Mouse (Mus musculus) activated CD4-positive, CD25-positive, alpha-beta regulatory T cell, adult 4 months (primary cell): ENCODE measurements around the gene Impdh2. TPM values are rescaled to one million over a fixed set of nuclear protein-coding genes. Genes with fewer than 3 reads are reported as not detected.

Experiments used
- ATAC-seq: one replicate; pipeline ENCODE4 v1.8.0; 2017
- polyA plus RNA-seq, 2 experiments: library from polyadenylated mRNA; unstranded; fragments of 100-300 nt; shearing (Covaris generic); gene quantifications; one replicate each; pipeline ENCODE4 v1.2.1; 2017

The Impdh2 gene
- polyA plus RNA-seq, 2 experiments from 2014 or later: 126 to 172 TPM

DNA sequence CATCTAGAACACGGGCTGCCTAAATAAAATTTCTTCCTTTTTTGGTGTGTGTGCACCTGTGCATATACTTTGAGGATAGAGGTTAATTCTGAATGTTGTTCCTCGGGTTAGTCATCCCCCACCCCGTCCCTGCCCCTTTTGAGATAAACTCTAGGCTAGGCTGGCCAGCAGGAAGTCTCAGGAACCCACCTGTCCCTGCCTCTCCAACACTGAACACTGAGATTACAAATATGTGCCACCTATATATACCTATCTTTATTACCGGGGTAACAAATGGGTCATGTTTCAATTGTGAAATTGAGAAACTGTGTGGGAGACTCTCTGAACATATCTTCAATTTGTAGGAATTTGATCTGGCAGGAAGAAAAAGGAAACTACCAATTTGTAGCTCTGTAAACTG lies 48.8 kb downstream of the Impdh2 start:
- no peak for ATAC-seq

GRCm38 (mm10) chr9:108611488-108611887 lies 51.4 kb downstream of the Impdh2 start:
- ATAC-seq: no peak

Other genes with a start within 250 kb of the Impdh2 start
- gene Gpx1, start 221.4 kb upstream of the Impdh2 start, polyA plus RNA-seq: 100 to 1,000 TPM; 573 to 811 TPM
- 100 to 1,000 TPM in 1 of 2 experiments, 10 to 100 TPM in 1; 98.8 to 127 TPM for gene Usp4, start 212.4 kb upstream of the Impdh2 start, polyA plus RNA-seq
- gene 1700102P08Rik, start 167.5 kb upstream of the Impdh2 start, polyA plus RNA-seq: under 1 TPM; 0.57 to 0.61 TPM
- gene Ccdc36, start 131.8 kb upstream of the Impdh2 start, polyA plus RNA-seq: not detected
- gene BC048562, start 123.8 kb upstream of the Impdh2 start, polyA plus RNA-seq: not detected
- gene Ccdc71, start 99.8 kb upstream of the Impdh2 start, polyA plus RNA-seq: 10 to 100 TPM; 22.5 to 31.5 TPM
- gene Klhdc8b, start 98.7 kb upstream of the Impdh2 start, polyA plus RNA-seq: 1 to 10 TPM; 1.6 to 2.1 TPM
- under 1 TPM; 0.15 to 0.25 TPM for gene Lamb2, start 80.5 kb upstream of the Impdh2 start, polyA plus RNA-seq
- 10 to 100 TPM; 14.6 to 18.3 TPM for gene Usp19, start 69.7 kb upstream of the Impdh2 start, polyA plus RNA-seq
- 100 to 1,000 TPM; 131 to 141 TPM for gene Qars, start 52.6 kb upstream of the Impdh2 start, polyA plus RNA-seq
- 10 to 100 TPM; 71.0 to 77.8 TPM for gene Qrich1, start 43.5 kb upstream of the Impdh2 start, polyA plus RNA-seq
- 10 to 100 TPM; 58.2 to 74.6 TPM for gene Ndufaf3, start 7.1 kb downstream of the Impdh2 start, polyA plus RNA-seq
- 10 to 100 TPM; 46.1 to 77.0 TPM for gene Dalrd3, start 9.6 kb downstream of the Impdh2 start, polyA plus RNA-seq
- gene Wdr6, start 18.5 kb downstream of the Impdh2 start, polyA plus RNA-seq: 10 to 100 TPM; 18.8 to 42.4 TPM
- gene P4htm, start 37.4 kb downstream of the Impdh2 start, polyA plus RNA-seq: 1 to 10 TPM; 5.1 to 9.0 TPM
- gene Arih2, start 89.1 kb downstream of the Impdh2 start, polyA plus RNA-seq: 10 to 100 TPM; 44.6 to 46.2 TPM
- 10 to 100 TPM; 36.2 to 41.8 TPM for gene Slc25a20, start 101.8 kb downstream of the Impdh2 start, polyA plus RNA-seq
- 1 to 10 TPM; 4.0 to 5.4 TPM for gene Prkar2a, start 129.0 kb downstream of the Impdh2 start, polyA plus RNA-seq
- 10 to 100 TPM; 13.2 to 15.8 TPM for gene Ip6k2, start 223.5 kb downstream of the Impdh2 start, polyA plus RNA-seq
- 1 to 10 TPM; 3.9 to 7.3 TPM for gene Nckipsd, start 248.1 kb downstream of the Impdh2 start, polyA plus RNA-seq